Comparison of ENCODE assay signal across 8 mouse cellular contexts in genomic region chr5:142669726-142670125, GRCm38 (mm10). TPM values are rescaled to one million over a fixed set of nuclear protein-coding genes. Genes with fewer than 3 reads are reported as not detected.
DNase-seq lines count a peak whose midpoint lies in the region.

No protein-coding gene starts in this region.

- DNase-seq in adrenal gland, postnatal 36 days, result peak; percentile 20
- no peak for DNase-seq in adrenal gland, adult 18-20 months (ENCODE audit: low spot score in 2 of 2)
- peak; percentile 44 for DNase-seq in layer of hippocampus, adult 9-11 months
- DNase-seq in layer of hippocampus, postnatal 25 days (ENCODE audit: extremely low spot score in 1 of 2, low spot score in 1 of 2), result no peak
- peak; percentile 86 for DNase-seq in cerebellum, adult 9-11 months
- DNase-seq in right cerebral cortex, adult 2 months (ENCODE audit: low spot score in 2 of 2), result peak; percentile 37 to 50
- no peak for DNase-seq in T-cell, adult 2 months (ENCODE audit: low spot score)
- no peak for DNase-seq in embryo, embryonic 10.5 days (ENCODE audit: low spot score)

RNA-seq across cellular contexts. Expression of gene Slc29a4, which starts 22.6 kb away (rescaled TPM):
- 10 to 100 TPM; 14.4 to 22.8 TPM for total RNA-seq in adrenal gland, postnatal 36 days (2021)
- total RNA-seq in adrenal gland, adult 18-20 months (2021), result 10 to 100 TPM; 22.9 to 25.0 TPM
- total RNA-seq in layer of hippocampus, postnatal 25 days (2021), result 10 to 100 TPM; 52.4 to 60.0 TPM

RNA-seq across cellular contexts. Expression of gene Wipi2, which starts 42.2 kb away (rescaled TPM):
- 100 to 1,000 TPM in 1 of 2 experiments, 10 to 100 TPM in 1; 95.2 to 104 TPM for total RNA-seq in adrenal gland, postnatal 36 days (2021)
- 100 to 1,000 TPM; 104 TPM for total RNA-seq in adrenal gland, adult 18-20 months (2021)
- total RNA-seq in layer of hippocampus, postnatal 25 days (2021), result 100 to 1,000 TPM in 1 of 2 experiments, 10 to 100 TPM in 1; 92.7 to 104 TPM

Comparison
In these comparisons a context has a peak if more than half of its experiments do, and no peak if none do; other contexts are left out.
1. DNase-seq: peak in adrenal gland, postnatal 36 days (2 of 2), layer of hippocampus, adult 9-11 months (single experiment), cerebellum, adult 9-11 months (single experiment) and right cerebral cortex, adult 2 months (2 of 2); none in adrenal gland, adult 18-20 months (0 of 2), layer of hippocampus, postnatal 25 days (0 of 2), T-cell, adult 2 months (single experiment) and embryo, embryonic 10.5 days (single experiment).